Mouse (Mus musculus) heart, adult 2 months (tissue): ENCODE measurements at regions not wholly inside any gene's neighbourhood (a gene's known extent, or its start where the extent isn't known, plus 50 kb on each side); places are given as distances from the start of the nearest gene placed in this dataset.

Experiments used
- DNase-seq, 2 experiments: peaks; one replicate each; pipeline ENCODE4 v3.0.0; 2021
- H3K27ac ChIP-seq: fragments of 200-600 bp; 2 replicates; pipeline ENCODE4 v1.8.1; 2022
- H3K27me3 ChIP-seq: fragments of 200-500 bp; 2 replicates; pipeline ENCODE4 v1.6.1; 2012; ENCODE audit warnings: mild to moderate bottlenecking, low read length, inconsistent platforms, mixed read lengths; ENCODE audit not compliant: control insufficient read depth, insufficient read depth
- H3K36me3 ChIP-seq: fragments of 200-500 bp; 2 replicates; pipeline ENCODE4 v1.6.1; 2012; ENCODE audit warnings: low read length, inconsistent platforms; ENCODE audit not compliant: control insufficient read depth, insufficient read depth
- H3K4me1 ChIP-seq: fragments of 200-500 bp; 2 replicates; pipeline ENCODE4 v1.6.1; 2011; ENCODE audit warnings: low read length; ENCODE audit not compliant: control insufficient read depth, insufficient read depth
- H3K4me3 ChIP-seq: fragments of 200-600 bp; 2 replicates; pipeline ENCODE4 v1.8.1; 2022
- H3K79me2 ChIP-seq: fragments of 200-500 bp; replicated peaks from 2 replicates; pipeline ENCODE4 v1.6.1; 2012; ENCODE audit warnings: mild to moderate bottlenecking, inconsistent platforms, low read length, moderate library complexity, mixed read lengths; ENCODE audit not compliant: control insufficient read depth, insufficient read depth
- H3K9ac ChIP-seq: fragments of 200-500 bp; 2 replicates; pipeline ENCODE4 v1.6.1; 2012; ENCODE audit warnings: low read depth, mild to moderate bottlenecking, control low read depth, inconsistent platforms, low read length, mixed read lengths
- CTCF ChIP-seq: fragments of 200-600 bp; IDR thresholded peaks from 2 replicates; pipeline ENCODE4 v1.8.1; 2022; ENCODE audit warnings: antibody characterized with exemption, mild to moderate bottlenecking, moderate library complexity
- EP300 ChIP-seq: fragments of 200-500 bp; IDR thresholded peaks from 2 replicates; pipeline ENCODE4 v1.6.1; 2011; ENCODE audit warnings: low read depth, low read length, control low read depth; ENCODE audit not compliant: insufficient read depth
- POLR2A ChIP-seq: fragments of 200-500 bp; IDR thresholded peaks from 2 replicates; pipeline ENCODE4 v1.6.1; 2011; ENCODE audit warnings: mild to moderate bottlenecking, low read depth, low read length, control low read depth; ENCODE audit not compliant: insufficient read depth
- WGBS: fragments of 180-500 bp; shearing (Covaris S2); methylation state at CpG from one replicate; pipeline ENCODE4 v1.1.7; 2018; 5-methylcytosine and 5-hydroxymethylcytosine counted together
- intact Hi-C: fragments of 180-260 bp; cut with DNase I; formaldehyde crosslinking; loops from one replicate; pipeline ENCODE4 v1.15.1; 2025

DNA sequence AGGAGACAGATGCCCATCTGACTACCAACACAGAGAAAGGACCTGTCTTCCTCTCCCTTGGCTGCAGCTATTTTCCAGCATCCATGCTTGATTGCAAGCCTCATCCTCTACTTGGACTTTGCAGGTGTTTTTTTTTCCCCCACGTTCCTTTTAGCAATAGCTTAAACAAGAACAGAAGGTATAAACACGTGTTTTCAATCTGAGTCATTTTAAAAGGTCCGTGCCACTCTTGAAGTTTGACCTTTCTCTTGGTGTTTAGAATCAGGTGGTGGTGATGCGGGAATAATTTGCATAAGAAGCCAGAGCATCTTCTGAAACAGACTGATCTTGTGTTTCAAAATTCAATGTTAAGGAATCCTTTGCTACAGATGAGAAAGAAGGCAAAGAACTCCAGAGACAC lies 86.3 kb upstream of the App start:
- intact Hi-C loops = no loop called here
- DNase-seq = no peak
- Histone ChIP-seq H3K27me3 (no peaks in the 10 kb centered on the region), H3K9ac (no peak overlapping the region), H3K4me3 (no peak overlapping the region), H3K4me1 (no peaks in the 10 kb centered on the region), H3K79me2 (no peaks in the 10 kb centered on the region), H3K27ac (no peak overlapping the region), H3K36me3 (no peaks in the 10 kb centered on the region)
- 74% methylated on average over 4 of the region's 4 CpGs for WGBS
- TF ChIP-seq CTCF (no peak), POLR2A (no peak), EP300 (no peak)

DNA sequence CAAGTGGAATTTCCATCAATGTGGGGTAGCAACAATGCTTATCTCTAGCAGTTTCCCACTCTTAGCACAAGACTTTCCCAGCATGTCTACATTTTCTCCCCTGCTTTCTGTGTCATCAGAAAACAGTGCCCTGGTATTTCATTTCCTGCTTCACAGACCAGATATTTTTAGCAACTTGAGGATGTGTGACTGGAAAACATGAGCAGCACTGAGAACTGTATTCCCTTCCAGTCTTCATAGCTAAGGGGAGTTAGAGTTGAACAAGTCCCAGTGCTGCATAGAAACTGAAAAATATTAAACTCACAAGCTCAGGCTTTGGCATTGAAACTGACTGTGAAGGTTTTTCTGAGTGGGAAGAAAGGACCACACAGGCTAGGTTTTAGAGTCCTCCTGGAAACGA lies 73.7 kb upstream of the App start:
- TF ChIP-seq POLR2A (no peak), CTCF (no peak), EP300 (no peak)
- Histone ChIP-seq H3K36me3 (no peaks in the 10 kb centered on the region), H3K27me3 (no peaks in the 10 kb centered on the region), H3K4me3 (no peak overlapping the region), H3K79me2 (no peaks in the 10 kb centered on the region), H3K4me1 (no peaks in the 10 kb centered on the region), H3K9ac (no peak overlapping the region), H3K27ac (no peak overlapping the region)
- WGBS = 52% methylated on average over 1 of the region's 1 CpGs
- intact Hi-C loops = no loop called here
- DNase-seq = no peak

DNA sequence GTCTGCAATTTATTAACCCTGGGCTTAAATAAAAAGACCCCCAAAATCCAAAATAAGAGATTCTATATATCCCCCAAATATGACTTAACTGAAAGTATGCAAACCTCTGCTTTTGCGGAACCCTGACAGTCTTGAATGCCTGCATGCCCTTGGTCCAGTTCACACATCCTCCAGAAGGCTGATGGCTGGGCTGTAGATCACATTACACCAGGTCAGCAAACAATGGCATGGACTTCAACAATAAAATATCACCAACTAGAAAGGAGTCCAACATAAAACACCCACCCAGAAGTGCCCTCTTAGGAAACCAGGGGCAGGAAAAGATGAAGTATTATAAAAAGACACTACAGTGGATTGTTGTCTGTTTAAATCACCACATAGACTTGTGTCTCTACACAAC lies 59.5 kb upstream of the App start:
- Histone ChIP-seq H3K36me3 (no peaks in the 10 kb centered on the region), H3K79me2 (no peaks in the 10 kb centered on the region), H3K27ac (no peak overlapping the region), H3K9ac (no peak overlapping the region), H3K27me3 (no peaks in the 10 kb centered on the region), H3K4me3 (no peak overlapping the region), H3K4me1 (no peaks in the 10 kb centered on the region)
- intact Hi-C loops = no loop called here
- TF ChIP-seq POLR2A (no peak), CTCF (no peak), EP300 (no peak)
- DNase-seq = no peak
- WGBS = 100% methylated on average over 1 of the region's 1 CpGs

DNA sequence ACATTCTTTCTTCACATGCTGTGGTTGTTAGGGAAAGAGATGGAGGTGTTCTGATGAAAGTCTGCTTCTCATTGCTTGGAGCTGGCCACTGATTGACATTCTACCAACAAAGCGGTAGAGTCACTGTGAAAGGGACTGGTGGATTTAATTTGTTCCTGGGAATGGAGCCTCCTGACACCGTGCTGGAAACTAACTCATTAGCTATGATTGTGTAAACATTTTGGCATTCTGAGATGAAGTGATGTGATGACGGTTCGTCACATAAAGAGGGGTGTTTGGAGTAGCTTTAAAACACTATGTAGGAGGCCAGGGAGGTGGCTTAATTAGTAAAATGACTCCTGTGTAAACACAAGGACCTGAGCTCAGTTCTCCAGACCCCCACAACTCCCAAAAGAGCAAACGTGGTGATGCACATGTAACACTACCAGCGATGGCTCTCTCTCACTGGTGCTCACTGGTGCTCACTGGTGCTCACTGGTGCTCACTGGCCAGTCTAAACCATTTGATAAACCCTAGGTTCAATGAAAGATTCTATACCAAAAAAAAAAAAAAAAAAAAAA lies 58.4 kb upstream of the App start:
- no peaks in the 10 kb centered on the region for H3K36me3 ChIP-seq
- intact Hi-C loops = no loop called here
- H3K27me3 ChIP-seq = no peaks in the 10 kb centered on the region
- 73% methylated on average over 6 of the region's 6 CpGs for WGBS
- no peak overlapping the region for H3K27ac ChIP-seq
- no peak for DNase-seq
- no peaks in the 10 kb centered on the region for H3K79me2 ChIP-seq
- H3K4me3 ChIP-seq = no peak overlapping the region
- TF ChIP-seq POLR2A (no peak), CTCF (no peak), EP300 (no peak)
- no peaks in the 10 kb centered on the region for H3K4me1 ChIP-seq
- no peak overlapping the region for H3K9ac ChIP-seq

- 55% methylated on average over 2 of the region's 2 CpGs for WGBS
- Histone ChIP-seq H3K9ac (no peak overlapping the region), H3K27ac (no peak overlapping the region), H3K4me1 (no peaks in the 10 kb centered on the region), H3K27me3 (no peaks in the 10 kb centered on the region), H3K4me3 (no peak overlapping the region), H3K36me3 (no peaks in the 10 kb centered on the region), H3K79me2 (no peaks in the 10 kb centered on the region)
- DNase-seq = no peak
- no peak for TF ChIP-seq EP300
- no peak for TF ChIP-seq POLR2A
- no peak for TF ChIP-seq CTCF
- intact Hi-C loops = no loop called here
Measured at GRCm38 (mm10) chr16:85231330-85231729, 57.8 kb upstream of the App start.

DNA sequence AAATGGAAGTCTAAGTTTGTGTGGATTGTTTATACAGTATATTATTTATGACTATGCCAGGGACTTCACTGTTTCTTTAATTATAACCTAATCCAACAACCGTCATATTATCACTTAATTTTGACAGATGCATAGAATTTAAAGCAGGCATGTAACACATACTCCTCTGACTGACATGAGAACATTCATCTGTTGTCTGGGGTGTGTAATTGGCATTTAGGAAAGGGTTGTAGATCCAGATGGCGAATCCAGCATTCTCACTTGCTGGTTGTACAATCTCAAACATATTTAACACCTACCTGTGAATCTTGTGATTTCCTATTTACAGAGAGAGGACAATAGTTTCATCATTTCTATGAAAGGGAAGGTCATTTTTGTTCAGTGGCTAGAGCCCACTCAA lies 50.8 kb upstream of the App start:
- H3K36me3 ChIP-seq = no peaks in the 10 kb centered on the region
- no peak for DNase-seq
- H3K27me3 ChIP-seq = no peaks in the 10 kb centered on the region
- intact Hi-C loops = no loop called here
- no peaks in the 10 kb centered on the region for H3K79me2 ChIP-seq
- H3K9ac ChIP-seq = no peak overlapping the region
- no peak overlapping the region for H3K4me3 ChIP-seq
- WGBS = 78% methylated on average over 2 of the region's 2 CpGs
- no peak overlapping the region for H3K27ac ChIP-seq
- TF ChIP-seq EP300 (no peak), POLR2A (no peak), CTCF (no peak)
- H3K4me1 ChIP-seq = no peaks in the 10 kb centered on the region
